Comparison of ENCODE assay signal across 8 mouse cellular contexts in genomic region chrX:139216991-139217593, GRCm38 (mm10). TPM values are rescaled to one million over a fixed set of nuclear protein-coding genes. Genes with fewer than 3 reads are reported as not detected.
DNase-seq lines count a peak whose midpoint lies in the region; ATAC-seq and TF ChIP-seq lines count a peak whose summit lies in the region.

No protein-coding gene starts in this region.

- WGBS in embryonic facial prominence, embryonic 12.5 days, result 14% methylated on average over 22 of the region's 22 CpGs
- WGBS in heart, embryonic 16.5 days, result 12% methylated on average over 22 of the region's 22 CpGs
- 12% methylated on average over 22 of the region's 22 CpGs for WGBS in liver, embryonic 11.5 days

- H3K4me2 ChIP-seq in embryonic facial prominence, embryonic 12.5 days (replicated peaks), result peak overlapping the region; percentile 43
- H3K4me2 ChIP-seq in heart, embryonic 16.5 days (ENCODE audit: low read depth, low read length), result peak overlapping the region; percentile 54
- peak overlapping the region; percentile 61 for H3K4me2 ChIP-seq in liver, embryonic 11.5 days

- peaks cover 6% of the 10 kb centered on the region for H3K79me2 ChIP-seq in C2C12 (ENCODE audit: control insufficient read depth, insufficient read depth)

- TF ChIP-seq POLR2A in bone marrow macrophage, adult 2 months (IDR thresholded peaks at IDR 0.05; ENCODE audit: borderline replicate concordance, low read depth, low read length), result no peak

- H3K4me1 ChIP-seq in bone marrow macrophage, adult 2 months (ENCODE audit: control insufficient read depth, insufficient read depth, low read length), result no peaks in the 10 kb centered on the region
- no peaks in the 10 kb centered on the region for H3K4me1 ChIP-seq in embryonic facial prominence, embryonic 12.5 days
- peaks cover 7% of the 10 kb centered on the region for H3K4me1 ChIP-seq in heart, embryonic 16.5 days (ENCODE audit: control insufficient read depth, insufficient read depth, low read length)
- H3K4me1 ChIP-seq in liver, embryonic 11.5 days (replicated peaks; ENCODE audit: control insufficient read depth, insufficient read depth, low read length), result 0 out of 2 replicates have a peak, but pooled peaks cover 6% of the 10 kb centered on the region

- H3K4me3 ChIP-seq in C2C12 (ENCODE audit: insufficient read depth, poor library complexity, severe bottlenecking), result peak overlapping the region; percentile 23
- peak overlapping the region; percentile 38 for H3K4me3 ChIP-seq in bone marrow macrophage, adult 2 months (ENCODE audit: insufficient read depth, low read length)
- H3K4me3 ChIP-seq in embryonic facial prominence, embryonic 12.5 days, result peak overlapping the region; percentile 30
- peak overlapping the region; percentile 59 for H3K4me3 ChIP-seq in heart, embryonic 16.5 days (ENCODE audit: low read length)
- H3K4me3 ChIP-seq in liver, embryonic 11.5 days (ENCODE audit: low read depth, low read length), result peak overlapping the region; percentile 37

- H3K9me3 ChIP-seq in embryonic facial prominence, embryonic 12.5 days, result no peaks in the 10 kb centered on the region
- H3K9me3 ChIP-seq in heart, embryonic 16.5 days (replicated peaks; ENCODE audit: control insufficient read depth, low read length), result no peaks in the 10 kb centered on the region
- no peaks in the 10 kb centered on the region for H3K9me3 ChIP-seq in liver, embryonic 11.5 days (ENCODE audit: control insufficient read depth, low read length)

- no peak overlapping the region for H3K9ac ChIP-seq in embryonic facial prominence, embryonic 12.5 days
- H3K9ac ChIP-seq in heart, embryonic 16.5 days (ENCODE audit: low read length), result peak overlapping the region; percentile 64
- H3K9ac ChIP-seq in liver, embryonic 11.5 days (ENCODE audit: low read depth, low read length), result peak overlapping the region; percentile 34; the same call in 1 of the 2 replicates

- peak; percentile 86 for ATAC-seq in embryonic facial prominence, embryonic 12.5 days (ENCODE audit: insufficient number of reproducible peaks, insufficient read depth, low FRiP score, low TSS enrichment)
- peak; percentile 83 for ATAC-seq in heart, embryonic 16.5 days (replicated peaks; ENCODE audit: extremely low read depth, insufficient read depth, low FRiP score)
- peak; percentile 84 for ATAC-seq in liver, embryonic 11.5 days (replicated peaks; ENCODE audit: low FRiP score)

- H3K79me3 ChIP-seq in C2C12 (ENCODE audit: low read depth), result no peaks in the 10 kb centered on the region

- DNase-seq in kidney, postnatal 25 days, result peak; percentile 38 to 62
- peak; percentile 68 for DNase-seq in liver, embryonic 11.5 days (ENCODE audit: low spot score)
- DNase-seq in neural tube, embryonic 10.5 days (ENCODE audit: extremely low spot score, low spot score), result peak; percentile 57
- DNase-seq in thymus, postnatal 4 days, result peak; percentile 64

- H3ac ChIP-seq in C2C12 (ENCODE audit: control insufficient read depth, insufficient read length, low read depth), result peak overlapping the region; percentile 44

- H3K27me3 ChIP-seq in C2C12 (ENCODE audit: control insufficient read depth, insufficient read depth, insufficient read length), result no peaks in the 10 kb centered on the region
- no peaks in the 10 kb centered on the region for H3K27me3 ChIP-seq in embryonic facial prominence, embryonic 12.5 days
- H3K27me3 ChIP-seq in heart, embryonic 16.5 days (ENCODE audit: control insufficient read depth, insufficient read depth, low read length), result no peaks in the 10 kb centered on the region
- no peaks in the 10 kb centered on the region for H3K27me3 ChIP-seq in liver, embryonic 11.5 days (replicated peaks; ENCODE audit: control insufficient read depth, insufficient read depth, low read length)

- no peaks in the 10 kb centered on the region for H3K36me3 ChIP-seq in C2C12 (ENCODE audit: control insufficient read depth, insufficient read depth)
- H3K36me3 ChIP-seq in embryonic facial prominence, embryonic 12.5 days, result no peaks in the 10 kb centered on the region
- H3K36me3 ChIP-seq in heart, embryonic 16.5 days (ENCODE audit: control insufficient read depth, insufficient read depth), result no peaks in the 10 kb centered on the region
- H3K36me3 ChIP-seq in liver, embryonic 11.5 days (ENCODE audit: control insufficient read depth, insufficient read depth, low read length), result no peaks in the 10 kb centered on the region

- no peak for TF ChIP-seq CTCF in C2C12 (IDR thresholded peaks at IDR 0.05; ENCODE audit: control insufficient read depth, insufficient read depth, insufficient read length)
- TF ChIP-seq CTCF in bone marrow macrophage, adult 2 months (IDR thresholded peaks at IDR 0.05; ENCODE audit: low read depth, low read length), result no peak

- H3K27ac ChIP-seq in bone marrow macrophage, adult 2 months (ENCODE audit: insufficient read depth, low read depth, low read length), result no peak overlapping the region
- H3K27ac ChIP-seq in embryonic facial prominence, embryonic 12.5 days, result no peak overlapping the region
- peak overlapping the region; percentile 63 for H3K27ac ChIP-seq in heart, embryonic 16.5 days (ENCODE audit: low read length)
- H3K27ac ChIP-seq in liver, embryonic 11.5 days (ENCODE audit: low read depth, low read length), result no peak overlapping the region

TF ChIP-seq in C2C12, 6 proteins besides CTCF, POLR2A, EP300 and RAD21:
- TF ChIP-seq FOSL1 (IDR thresholded peaks at IDR 0.05; ENCODE audit: insufficient read depth, low read length, poor library complexity, severe bottlenecking) (no peak), MYOG (IDR thresholded peaks at IDR 0.05; ENCODE audit: control insufficient read depth, extremely low read depth, insufficient read length) (no peak), USF1 (IDR thresholded peaks at IDR 0.05; ENCODE audit: low read depth) (no peak), MAX (IDR thresholded peaks at IDR 0.05) (no peak), CEBPB (IDR thresholded peaks at IDR 0.05; ENCODE audit: low read depth) (no peak), MYOD1 (IDR thresholded peaks at IDR 0.05; ENCODE audit: control insufficient read depth, insufficient read length, low read depth) (no peak)

RNA-seq across cellular contexts. Expression of gene Mum1l1, which starts 7.2 kb away (rescaled TPM):
- 4.2 TPM for polyA plus RNA-seq in C2C12 (2012; fragmentation: generic; extraction: Trizol)
- polyA plus RNA-seq in bone marrow macrophage, adult 2 months (2012; ENCODE audit: insufficient read depth, insufficient read length, missing spikeins), result not detected in 2 replicates
- polyA plus RNA-seq in embryonic facial prominence, embryonic 12.5 days (2016; fragmentation: Nextera tagmentation; extraction: Ambion mirVana), result 28.8 and 29.8 TPM in 2 replicates
- 27.7 and 31.3 TPM in 2 replicates for polyA plus RNA-seq in heart, embryonic 16.5 days (2015; fragmentation: Nextera tagmentation; extraction: Ambion mirVana)
- polyA plus RNA-seq in liver, embryonic 11.5 days (2014; fragmentation: Nextera tagmentation; extraction: Ambion mirVana), result 10.9 and 13.7 TPM in 2 replicates

RNA-seq across cellular contexts. Expression of gene 4933428M09Rik, which starts 38.1 kb away (rescaled TPM):
- not detected for polyA plus RNA-seq in C2C12 (2012; fragmentation: generic; extraction: Trizol)
- polyA plus RNA-seq in bone marrow macrophage, adult 2 months (2012; ENCODE audit: insufficient read depth, insufficient read length, missing spikeins), result not detected in 2 replicates
- not detected in 2 replicates for polyA plus RNA-seq in embryonic facial prominence, embryonic 12.5 days (2016; fragmentation: Nextera tagmentation; extraction: Ambion mirVana)
- polyA plus RNA-seq in heart, embryonic 16.5 days (2015; fragmentation: Nextera tagmentation; extraction: Ambion mirVana), result not detected in 2 replicates
- not detected in 2 replicates for polyA plus RNA-seq in liver, embryonic 11.5 days (2014; fragmentation: Nextera tagmentation; extraction: Ambion mirVana)
